Mouse (Mus musculus) liver (tissue): ENCODE data around the gene Ndp.

Experiments
- DNase-seq: peaks from one replicate; pipeline ENCODE4 v3.0.0-alpha.2; 2020; ENCODE audit warnings: mixed read lengths

Gene Ndp

GRCm38 (mm10) chrX:16911241-16911873, at the start of gene Ndp:
Ndp (minus strand) TSS chrX:16911774.
- no peak for DNase-seq

- DNase-seq = no peak
Observed at GRCm38 (mm10) chrX:16954767-16955166, 43.2 kb upstream of the Ndp start.

DNA sequence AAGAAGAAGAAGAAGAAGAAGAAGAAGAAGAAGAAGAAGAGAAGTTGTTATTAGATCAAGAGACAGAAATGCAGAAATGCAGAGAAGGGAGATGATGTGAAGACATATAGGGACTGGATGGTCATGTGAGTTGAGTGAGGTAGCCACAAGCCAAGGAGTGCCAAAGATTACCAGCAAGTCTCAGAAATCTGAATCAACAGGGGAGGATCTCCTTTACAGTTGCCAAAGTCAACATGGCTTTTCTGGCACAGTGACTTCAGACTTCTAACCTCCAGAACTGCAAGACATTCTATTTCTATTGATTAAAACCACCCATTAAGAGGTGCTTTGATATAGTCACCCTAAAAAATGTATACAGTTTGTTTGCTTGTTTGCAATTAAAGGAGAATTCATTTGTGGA, 6.4 kb upstream of the Ndp start:
- no peak for DNase-seq

DNA sequence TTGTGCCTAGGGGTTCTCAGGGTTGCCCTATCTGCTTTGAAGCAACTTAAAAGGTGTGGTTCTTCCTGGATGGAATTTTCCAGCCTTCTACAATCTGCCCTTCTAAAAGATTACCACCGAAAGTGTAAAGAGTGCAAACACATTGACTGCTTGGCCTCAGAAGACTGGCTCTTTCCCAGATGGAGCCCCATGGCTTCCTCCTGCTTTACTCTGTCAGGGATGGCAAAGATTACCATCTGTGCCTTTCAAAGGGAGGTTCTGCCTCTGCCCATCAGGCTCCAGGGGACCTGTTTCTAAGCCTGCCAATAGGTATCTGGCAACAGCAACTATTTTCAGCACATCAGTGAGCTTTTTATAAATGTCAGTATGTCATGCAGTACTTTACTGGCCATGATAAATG, 1.5 kb upstream of the Ndp start:
- no peak for DNase-seq

DNA sequence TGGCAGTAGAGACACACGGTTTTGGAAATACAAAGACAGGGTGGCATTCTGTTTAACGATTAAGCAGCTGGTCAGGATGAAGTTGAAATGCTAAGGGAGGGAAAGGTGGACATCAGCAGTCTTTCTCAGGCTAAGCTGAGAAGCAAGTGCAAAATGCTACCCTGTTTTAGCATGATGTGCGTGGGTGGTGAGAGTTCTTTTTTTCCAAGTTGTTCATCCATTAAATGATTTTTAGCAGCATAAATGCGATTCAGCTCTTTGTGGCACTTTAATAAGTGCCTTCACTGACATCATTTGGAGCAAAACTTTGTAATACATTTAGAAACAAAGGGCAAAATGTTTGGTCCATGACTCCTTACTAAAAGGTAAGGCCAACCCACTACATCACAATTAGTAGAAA, 337 bp upstream of the Ndp start:
- no peak for DNase-seq

- no peak for DNase-seq
Observed at GRCm38 (mm10) chrX:16910211-16911095, 1.1 kb downstream of the Ndp start.

DNA sequence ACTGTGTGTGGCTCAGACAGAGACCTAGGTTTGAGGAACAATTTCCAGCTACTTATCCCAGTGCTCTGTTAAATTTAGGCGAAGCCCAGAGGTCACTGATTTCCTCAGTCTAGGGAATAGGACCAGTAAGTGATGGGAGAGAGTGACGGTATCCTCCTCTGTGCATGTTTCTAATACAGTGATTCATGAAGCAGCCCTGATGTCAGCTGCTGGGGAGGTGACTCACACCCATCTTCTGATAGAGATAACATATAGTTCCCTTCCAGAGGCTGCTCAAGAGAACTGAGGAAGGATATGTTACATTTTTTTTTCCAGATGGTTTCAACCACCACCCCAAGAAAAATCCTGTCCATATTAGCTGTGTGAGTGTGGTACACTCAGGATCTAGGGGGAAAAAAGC, 2.9 kb downstream of the Ndp start:
- DNase-seq = no peak

DNA sequence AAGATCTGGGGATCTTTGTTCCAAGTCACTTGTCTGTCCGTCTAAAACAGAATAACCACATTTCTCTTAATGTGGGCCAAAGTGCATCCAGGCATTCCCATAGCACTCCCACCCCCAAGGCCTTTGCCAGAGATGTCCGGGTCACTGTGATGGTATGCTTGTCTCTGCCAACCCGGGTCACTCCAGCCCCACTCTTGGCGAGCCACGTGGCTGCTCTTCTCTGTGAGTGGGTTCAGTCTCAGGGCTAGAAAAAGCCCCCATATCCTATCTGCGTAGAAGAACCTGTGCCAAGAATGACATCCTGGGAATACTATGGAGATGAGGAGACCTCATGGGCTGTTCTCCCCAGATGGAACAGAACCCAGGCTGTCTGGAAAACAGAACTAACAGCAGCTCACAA, 4.0 kb downstream of the Ndp start:
- DNase-seq = no peak

DNA sequence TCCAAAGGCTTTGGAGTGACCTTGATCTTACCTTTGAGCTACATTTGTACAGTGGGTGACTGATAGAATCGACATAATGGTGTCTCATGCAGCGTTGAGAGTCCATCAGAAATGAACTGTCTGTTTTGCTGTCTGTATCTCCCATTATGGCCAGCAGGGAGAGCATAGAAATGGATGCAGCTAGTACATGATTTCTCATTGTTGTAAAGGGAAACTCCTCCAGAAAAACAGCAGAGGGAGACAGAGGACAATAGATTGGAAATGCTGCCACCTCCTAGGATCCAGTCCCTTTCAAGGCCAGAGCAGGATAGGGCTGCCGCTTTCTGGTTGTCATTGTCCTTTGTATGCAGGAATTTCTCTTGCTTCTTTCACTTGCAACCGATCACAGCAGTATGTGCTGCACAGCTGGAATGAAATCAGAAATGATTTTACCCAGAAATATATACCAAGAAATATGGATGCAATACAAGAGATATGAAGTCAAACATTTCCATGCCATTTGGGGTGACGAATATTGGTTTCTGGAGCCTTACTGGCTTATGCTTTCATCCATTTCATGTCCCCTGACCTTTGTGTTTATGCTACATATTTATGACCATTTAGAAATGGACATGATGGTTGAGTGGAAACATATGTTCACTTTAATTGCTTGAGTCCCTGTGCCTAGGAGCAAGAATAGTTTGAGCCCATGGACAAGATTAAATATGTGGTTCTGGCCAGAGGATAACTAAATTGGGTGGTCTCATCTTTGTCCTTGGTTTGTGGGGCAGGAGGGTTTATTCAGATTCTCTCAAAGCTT, 17.0 kb downstream of the Ndp start:
- DNase-seq = no peak

DNA sequence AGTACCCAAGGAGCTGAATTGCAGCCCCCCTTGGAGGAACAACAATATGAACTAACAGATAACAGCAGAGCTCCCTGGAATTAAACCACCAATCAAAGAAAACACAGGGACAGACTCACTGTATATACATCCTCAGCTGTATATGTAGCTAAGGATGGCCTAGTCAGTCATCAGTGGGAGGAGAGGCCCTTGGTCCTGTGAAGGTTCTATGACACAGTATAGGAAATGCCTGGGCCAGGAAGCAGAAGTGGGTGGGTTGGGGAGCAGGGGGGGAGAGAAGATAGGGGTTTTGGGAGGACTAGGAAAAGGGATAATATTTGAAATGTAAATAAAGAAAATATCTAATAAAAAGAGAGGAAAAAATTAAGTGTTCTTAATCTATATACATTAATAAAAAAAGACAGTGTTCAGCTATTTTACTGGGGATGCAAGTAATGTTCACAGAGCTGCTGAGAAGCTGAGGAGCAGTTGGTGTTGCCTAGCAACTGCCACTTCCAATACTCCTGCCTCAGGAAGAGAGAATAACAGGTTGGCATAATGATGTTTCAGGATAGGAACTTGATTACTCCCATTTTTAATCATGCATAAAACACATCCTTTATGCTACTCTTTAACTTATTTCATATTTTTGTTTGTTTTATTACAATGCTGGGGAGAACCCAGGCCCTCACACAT, 43.8 kb downstream of the Ndp start:
- DNase-seq = no peak

- no peak for DNase-seq
Observed at GRCm38 (mm10) chrX:16860244-16860643, 51.3 kb downstream of the Ndp start.

GRCm38 (mm10) chrX:16846034-16846433, 65.5 kb downstream of the Ndp start:
- no peak for DNase-seq

DNA sequence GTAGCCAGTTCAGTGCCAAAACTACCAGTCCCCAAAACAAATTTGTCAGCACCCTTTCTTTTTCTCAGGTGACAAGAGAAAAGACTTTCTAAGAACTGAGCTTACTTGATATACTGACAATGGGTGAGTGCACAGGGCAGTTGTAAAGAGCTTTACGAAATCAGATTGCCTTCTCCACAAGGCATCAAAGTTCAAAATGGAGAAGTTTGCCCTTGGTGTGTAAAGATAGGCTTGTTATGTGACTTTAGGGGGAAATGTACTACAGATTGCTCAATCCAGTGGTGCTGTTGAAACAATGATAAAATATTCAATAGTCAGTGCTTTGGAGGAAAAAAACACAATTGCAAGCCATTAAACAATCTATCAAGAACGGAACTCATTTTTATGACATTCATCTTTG, 70.1 kb downstream of the Ndp start:
- no peak for DNase-seq

DNA sequence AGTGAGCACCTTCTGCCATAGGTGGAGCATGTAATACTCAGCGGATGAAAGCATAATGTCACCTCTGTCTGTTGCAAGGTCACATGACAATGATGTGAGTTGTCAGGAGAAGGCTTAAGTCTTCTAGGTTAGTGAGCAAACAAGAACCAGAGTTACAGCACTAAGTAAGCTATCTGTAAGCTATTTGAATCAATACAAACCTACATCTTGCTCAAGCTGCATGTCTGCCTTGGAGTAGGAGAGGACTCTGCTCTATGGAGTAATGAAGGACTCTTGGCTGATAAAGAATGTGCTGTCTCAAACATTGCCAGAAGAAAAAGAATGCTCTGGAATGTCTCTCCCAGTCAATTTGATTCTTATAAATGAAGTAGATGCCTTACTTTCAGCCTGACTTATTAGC, 74.3 kb downstream of the Ndp start:
- DNase-seq = no peak

DNA sequence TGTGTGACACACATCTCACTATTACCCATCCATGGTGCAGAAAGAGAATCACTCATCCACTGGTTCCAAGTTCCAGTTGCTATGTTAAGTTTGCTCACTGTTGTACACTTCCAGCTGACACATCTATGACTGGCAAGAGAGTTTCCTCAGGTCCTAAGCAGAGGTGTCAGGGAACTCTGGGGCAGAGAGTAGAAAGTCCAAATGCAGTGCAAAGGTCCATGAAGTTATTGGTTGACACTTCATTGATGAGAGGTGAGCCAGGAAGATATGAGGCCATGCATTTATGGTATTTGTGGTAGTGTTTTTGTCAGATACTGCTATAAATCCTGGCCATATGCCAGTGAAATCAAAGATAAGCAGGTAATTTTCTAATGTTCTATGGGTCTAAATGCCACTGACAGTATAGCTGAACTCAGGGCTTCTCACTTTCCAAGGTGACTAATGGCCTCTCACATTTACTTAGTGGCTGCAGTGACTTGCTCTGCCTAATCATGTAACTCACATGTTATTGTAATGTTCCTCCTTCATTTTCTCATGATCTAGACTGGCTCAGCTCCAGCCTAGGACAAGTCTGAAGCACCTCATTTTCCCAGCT, 75.0 kb downstream of the Ndp start:
- no peak for DNase-seq
